Mouse (Mus musculus) splenic B cell, adult 2 months (primary cell): ENCODE measurements around the gene Zdhhc6.

Source experiments
- DNase-seq: peaks from one replicate; pipeline ENCODE4 v3.0.0-alpha.2; 2011; ENCODE audit warnings: low read depth, low spot score
- H3K27me3 ChIP-seq: 2 replicates; pipeline ENCODE4 v1.6.1; 2012; ENCODE audit warnings: mild to moderate bottlenecking, low read length, moderate library complexity, mixed read lengths; ENCODE audit not compliant: control insufficient read depth, poor library complexity, insufficient read depth, severe bottlenecking
- H3K36me3 ChIP-seq: 2 replicates; pipeline ENCODE4 v1.6.1; 2012; ENCODE audit warnings: mild to moderate bottlenecking, low read length, moderate library complexity, mixed read lengths; ENCODE audit not compliant: control insufficient read depth, poor library complexity, insufficient read depth, severe bottlenecking

Zdhhc6 gene

GRCm38 (mm10) chr19:55292210-55292850 is 23.5 kb downstream of the Zdhhc6 start:
- no peak for DNase-seq
- H3K27me3 ChIP-seq = no peaks in the 10 kb centered on the region
- H3K36me3 ChIP-seq = peaks cover 26% of the 10 kb centered on the region

GRCm38 (mm10) chr19:55290621-55291270 is 25.1 kb downstream of the Zdhhc6 start:
- Histone ChIP-seq H3K27me3 (no peaks in the 10 kb centered on the region), H3K36me3 (peaks cover 20% of the 10 kb centered on the region)
- no peak for DNase-seq

- no peak for DNase-seq
- H3K36me3 ChIP-seq = peaks cover 16% of the 10 kb centered on the region
- no peaks in the 10 kb centered on the region for H3K27me3 ChIP-seq
Measured at GRCm38 (mm10) chr19:55288974-55289373, 26.9 kb downstream of the Zdhhc6 start.

GRCm38 (mm10) chr19:55286034-55286433 is 29.8 kb downstream of the Zdhhc6 start:
- no peak for DNase-seq
- H3K36me3 ChIP-seq = peaks cover 26% of the 10 kb centered on the region

GRCm38 (mm10) chr19:55284093-55284492 is 31.7 kb downstream of the Zdhhc6 start:
- H3K27me3 ChIP-seq = no peaks in the 10 kb centered on the region
- peaks cover 28% of the 10 kb centered on the region for H3K36me3 ChIP-seq
- no peak for DNase-seq

More at GRCm38 (mm10) chr19:55286034-55286433, 29.8 kb downstream of the Zdhhc6 start:
- H3K27me3 ChIP-seq = no peaks in the 10 kb centered on the region

- H3K27me3 ChIP-seq = no peaks in the 10 kb centered on the region
- peaks cover 14% of the 10 kb centered on the region for H3K36me3 ChIP-seq
- DNase-seq = no peak
Measured at GRCm38 (mm10) chr19:55276770-55277169, 39.1 kb downstream of the Zdhhc6 start.

- H3K27me3 ChIP-seq = no peaks in the 10 kb centered on the region
- no peak for DNase-seq
- H3K36me3 ChIP-seq = peaks cover 8% of the 10 kb centered on the region
Measured at GRCm38 (mm10) chr19:55276100-55276499, 39.7 kb downstream of the Zdhhc6 start.

- DNase-seq = no peak
- Histone ChIP-seq H3K27me3 (no peaks in the 10 kb centered on the region), H3K36me3 (peaks cover 9% of the 10 kb centered on the region)
Measured at GRCm38 (mm10) chr19:55273340-55273739, 42.5 kb downstream of the Zdhhc6 start.

- Histone ChIP-seq H3K27me3 (no peaks in the 10 kb centered on the region), H3K36me3 (peaks cover 9% of the 10 kb centered on the region)
- DNase-seq = no peak
Measured at GRCm38 (mm10) chr19:55271448-55271847, 44.4 kb downstream of the Zdhhc6 start.

GRCm38 (mm10) chr19:55269051-55269450 is 46.8 kb downstream of the Zdhhc6 start:
- DNase-seq = no peak
- H3K36me3 ChIP-seq = peaks cover 9% of the 10 kb centered on the region
- H3K27me3 ChIP-seq = no peaks in the 10 kb centered on the region

GRCm38 (mm10) chr19:55268150-55268549 is 47.7 kb downstream of the Zdhhc6 start:
- Histone ChIP-seq H3K27me3 (no peaks in the 10 kb centered on the region), H3K36me3 (peaks cover 8% of the 10 kb centered on the region)
- DNase-seq = no peak

GRCm38 (mm10) chr19:55266786-55267185 is 49.0 kb downstream of the Zdhhc6 start:
- no peaks in the 10 kb centered on the region for H3K27me3 ChIP-seq
- DNase-seq = no peak
- H3K36me3 ChIP-seq = peaks cover 4% of the 10 kb centered on the region; the same call in 1 of the 2 replicates

GRCm38 (mm10) chr19:55265269-55265668 is 50.6 kb downstream of the Zdhhc6 start:
- peak; percentile 41 for DNase-seq
- no peaks in the 10 kb centered on the region for H3K36me3 ChIP-seq

GRCm38 (mm10) chr19:55260389-55261184 is 55.2 kb downstream of the Zdhhc6 start:
- Histone ChIP-seq H3K36me3 (no peaks in the 10 kb centered on the region), H3K27me3 (no peaks in the 10 kb centered on the region)
- DNase-seq = no peak

More at GRCm38 (mm10) chr19:55265269-55265668, 50.6 kb downstream of the Zdhhc6 start:
- H3K27me3 ChIP-seq = no peaks in the 10 kb centered on the region

- DNase-seq = no peak
- H3K27me3 ChIP-seq = no peaks in the 10 kb centered on the region
- no peaks in the 10 kb centered on the region for H3K36me3 ChIP-seq
Measured at GRCm38 (mm10) chr19:55258514-55258913, 57.3 kb downstream of the Zdhhc6 start.
